ENCODE assay signal across 8 mouse cellular contexts in genomic region chr6:84270518-84271165, GRCm38 (mm10).
DNase-seq lines count a peak whose midpoint lies in the region; ATAC-seq lines count a peak whose summit lies in the region.

No protein-coding gene starts in this region.

- no peak overlapping the region for H3K4me2 ChIP-seq in embryonic facial prominence, embryonic 13.5 days

- 61% methylated on average over 12 of the region's 12 CpGs for WGBS in embryonic facial prominence, embryonic 13.5 days

- H3K4me3 ChIP-seq in embryonic facial prominence, embryonic 13.5 days, result no peak overlapping the region

- no peak overlapping the region for H3K9ac ChIP-seq in embryonic facial prominence, embryonic 13.5 days

- H3K4me1 ChIP-seq in embryonic facial prominence, embryonic 13.5 days, result peaks cover 28% of the 10 kb centered on the region

- no peak for ATAC-seq in embryonic facial prominence, embryonic 13.5 days (ENCODE audit: insufficient number of reproducible peaks, insufficient read depth, low FRiP score, low TSS enrichment, low read depth)

- peak; percentile 25 for DNase-seq in embryo, embryonic 9.5 days (ENCODE audit: extremely low spot score)
- DNase-seq in embryo, embryonic 11 days, result no peak
- DNase-seq in heart, postnatal 25 days (ENCODE audit: low spot score), result peak; percentile 48
- peak; percentile 47 for DNase-seq in lung, postnatal 14 days
- no peak for DNase-seq in thymus, adult 18-20 months
- no peak for DNase-seq in layer of hippocampus, postnatal 14 days (ENCODE audit: low spot score in 2 of 2)
- no peak for DNase-seq in layer of hippocampus, adult 11-12 months (ENCODE audit: low spot score)

- H3K27ac ChIP-seq in embryonic facial prominence, embryonic 13.5 days, result 0 out of 2 replicates have a peak overlapping the region, but pooled peaks have one; percentile 24

- H3K27me3 ChIP-seq in embryonic facial prominence, embryonic 13.5 days, result no peaks in the 10 kb centered on the region

- no peaks in the 10 kb centered on the region for H3K36me3 ChIP-seq in embryonic facial prominence, embryonic 13.5 days

- intact Hi-C loops in heart, postnatal 25 days (cut with DNase I), result no loop called here

- no peaks in the 10 kb centered on the region for H3K9me3 ChIP-seq in embryonic facial prominence, embryonic 13.5 days

Comparison
In these comparisons a context has a peak if more than half of its experiments do, and no peak if none do; other contexts are left out.
1. DNase-seq: peak in embryo, embryonic 9.5 days (single experiment), heart, postnatal 25 days (single experiment) and lung, postnatal 14 days (single experiment); none in embryo, embryonic 11 days (single experiment), thymus, adult 18-20 months (0 of 2), layer of hippocampus, postnatal 14 days (0 of 2) and layer of hippocampus, adult 11-12 months (single experiment).